Comparison of ENCODE assay signal across 8 mouse cellular contexts in genomic region chr6:114888922-114889321, GRCm38 (mm10).
A peak's percentile ranks its signal among the peaks of the same experiment; 100 is the strongest.
DNase-seq lines count a peak whose midpoint lies in the region; ATAC-seq and TF ChIP-seq lines count a peak whose summit lies in the region.

No protein-coding gene starts in this region.

- intact Hi-C loops in heart, adult 2 months (cut with DNase I), result no loop called here
- intact Hi-C loops in left cerebral cortex, postnatal 4 days (cut with DNase I), result no loop called here

- no peak overlapping the region for H3K4me2 ChIP-seq in embryonic facial prominence, embryonic 11.5 days (ENCODE audit: low read depth, low read length)
- H3K4me2 ChIP-seq in midbrain, embryonic 15.5 days, result peak overlapping the region; percentile 19; the same call in 1 of the 2 replicates

- peaks cover 13% of the 10 kb centered on the region for H3K4me1 ChIP-seq in embryonic facial prominence, embryonic 11.5 days (ENCODE audit: control insufficient read depth, insufficient read depth, low read length)
- peaks cover 56% of the 10 kb centered on the region for H3K4me1 ChIP-seq in heart, adult 2 months (ENCODE audit: control insufficient read depth, insufficient read depth, low read length)
- peaks cover 48% of the 10 kb centered on the region for H3K4me1 ChIP-seq in midbrain, embryonic 15.5 days
- H3K4me1 ChIP-seq in testis, adult 2 months (ENCODE audit: control insufficient read depth, insufficient read depth, low read length), result no peaks in the 10 kb centered on the region; the same call in 1 of the 2 replicates

- no peak overlapping the region; the same call in 1 of the 2 replicates for H3K27ac ChIP-seq in embryonic facial prominence, embryonic 11.5 days (replicated peaks; ENCODE audit: low read depth, low read length)
- peak overlapping the region; percentile 74 for H3K27ac ChIP-seq in heart, adult 2 months
- peak overlapping the region; percentile 58 for H3K27ac ChIP-seq in midbrain, embryonic 15.5 days
- H3K27ac ChIP-seq in testis, adult 2 months (ENCODE audit: control insufficient read depth, insufficient read depth, low read depth, low read length), result no peak overlapping the region

- no peak overlapping the region for H3K9ac ChIP-seq in embryonic facial prominence, embryonic 11.5 days (replicated peaks; ENCODE audit: low read length)
- no peak overlapping the region for H3K9ac ChIP-seq in heart, adult 2 months (ENCODE audit: low read depth, low read length)
- peak overlapping the region; percentile 18; the same call in 1 of the 2 replicates for H3K9ac ChIP-seq in midbrain, embryonic 15.5 days

- H3K79me2 ChIP-seq in heart, adult 2 months (replicated peaks; ENCODE audit: control insufficient read depth, insufficient read depth, low read length), result peaks cover 6% of the 10 kb centered on the region

- no peaks in the 10 kb centered on the region; the same call in 1 of the 2 replicates for H3K36me3 ChIP-seq in embryonic facial prominence, embryonic 11.5 days (replicated peaks; ENCODE audit: control insufficient read depth, insufficient read depth, low read depth, low read length)
- peaks cover 6% of the 10 kb centered on the region; the same call in 1 of the 2 replicates for H3K36me3 ChIP-seq in heart, adult 2 months (ENCODE audit: control insufficient read depth, insufficient read depth, low read length)
- H3K36me3 ChIP-seq in midbrain, embryonic 15.5 days (replicated peaks), result no peaks in the 10 kb centered on the region
- no peaks in the 10 kb centered on the region for H3K36me3 ChIP-seq in testis, adult 2 months (ENCODE audit: control insufficient read depth, insufficient read depth, low read length)

- H3K27me3 ChIP-seq in embryonic facial prominence, embryonic 11.5 days (ENCODE audit: control insufficient read depth, insufficient read depth, low read length), result no peaks in the 10 kb centered on the region
- no peaks in the 10 kb centered on the region for H3K27me3 ChIP-seq in heart, adult 2 months (ENCODE audit: control insufficient read depth, insufficient read depth, low read length)
- H3K27me3 ChIP-seq in midbrain, embryonic 15.5 days (replicated peaks), result no peaks in the 10 kb centered on the region
- H3K27me3 ChIP-seq in testis, adult 2 months (ENCODE audit: control insufficient read depth, insufficient read depth, low read length), result no peaks in the 10 kb centered on the region

- peak; percentile 77 for TF ChIP-seq CTCF in heart, adult 2 months (IDR thresholded peaks at IDR 0.05)
- TF ChIP-seq CTCF in testis, adult 2 months (IDR thresholded peaks at IDR 0.05; ENCODE audit: control insufficient read depth, insufficient read depth, insufficient replicate concordance, low read depth, low read length), result peak; percentile 22; the same call in 1 of the 2 replicates

- peak; percentile 70; the same call in 1 of the 2 replicates for TF ChIP-seq EP300 in heart, adult 2 months (IDR thresholded peaks at IDR 0.05; ENCODE audit: insufficient read depth, low read depth, low read length)

- TF ChIP-seq POLR2A in heart, adult 2 months (IDR thresholded peaks at IDR 0.05; ENCODE audit: insufficient read depth, low read depth, low read length), result no peak
- no peak for TF ChIP-seq POLR2A in testis, adult 2 months (IDR thresholded peaks at IDR 0.05; ENCODE audit: control insufficient read depth, low read depth, low read length)

- 19% methylated on average over 13 of the region's 13 CpGs for WGBS in embryonic facial prominence, embryonic 11.5 days
- WGBS in heart, adult 2 months, result 39% methylated on average over 13 of the region's 13 CpGs
- WGBS in midbrain, embryonic 15.5 days, result 10% methylated on average over 13 of the region's 13 CpGs

- DNase-seq in adrenal gland, adult 2 months, result peak; percentile 93
- peak; percentile 81 for DNase-seq in embryonic facial prominence, embryonic 11.5 days (ENCODE audit: low spot score)
- DNase-seq in heart, adult 2 months, result peak; percentile 75 to 83
- peak; percentile 87 for DNase-seq in kidney, adult 18-20 months
- DNase-seq in left cerebral cortex, postnatal 4 days, result peak; percentile 68
- DNase-seq in spleen, postnatal 36 days (ENCODE audit: low spot score in 2 of 2), result no peak

- no peak overlapping the region for H3K4me3 ChIP-seq in embryonic facial prominence, embryonic 11.5 days (ENCODE audit: low read depth, low read length)
- H3K4me3 ChIP-seq in heart, adult 2 months, result no peak overlapping the region
- H3K4me3 ChIP-seq in midbrain, embryonic 15.5 days, result no peak overlapping the region
- no peak overlapping the region for H3K4me3 ChIP-seq in testis, adult 2 months (ENCODE audit: control insufficient read depth, low read depth, low read length)

- peak; percentile 82 for ATAC-seq in embryonic facial prominence, embryonic 11.5 days (replicated peaks; ENCODE audit: insufficient number of reproducible peaks, low FRiP score, low TSS enrichment, low read depth)
- ATAC-seq in midbrain, embryonic 15.5 days (replicated peaks), result peak; percentile 51; the same call in 1 of the 2 replicates

- no peaks in the 10 kb centered on the region for H3K9me3 ChIP-seq in embryonic facial prominence, embryonic 11.5 days (replicated peaks; ENCODE audit: control insufficient read depth, low read length)
- no peaks in the 10 kb centered on the region for H3K9me3 ChIP-seq in midbrain, embryonic 15.5 days

Comparison
In these comparisons a context has a peak if more than half of its experiments do, and no peak if none do; other contexts are left out.
1. DNase-seq: peak in adrenal gland, adult 2 months (single experiment), embryonic facial prominence, embryonic 11.5 days (single experiment), heart, adult 2 months (2 of 2), kidney, adult 18-20 months (single experiment) and left cerebral cortex, postnatal 4 days (single experiment); none in spleen, postnatal 36 days (0 of 2).
2. H3K27ac ChIP-seq: peak in heart, adult 2 months (single experiment) and midbrain, embryonic 15.5 days (single experiment); none in embryonic facial prominence, embryonic 11.5 days (single experiment) and testis, adult 2 months (single experiment).